Mouse (Mus musculus) intestine, postnatal 0 days (tissue): ENCODE data around the gene Mapkap1. TPM values are rescaled to one million over a fixed set of nuclear protein-coding genes. Genes with fewer than 3 reads are reported as not detected.

Experiments used
- ATAC-seq: fragments of 200-750 bp; cut with Nextera tagmentation; 2 replicates; pipeline ENCODE4 v1.8.0; 2017; ENCODE audit warnings: mild to moderate bottlenecking, moderate TSS enrichment, moderate library complexity
- H3K27ac ChIP-seq: fragments of 300-500 bp; sonication (generic); 2 replicates; pipeline ENCODE4 v1.5.1; 2014; ENCODE audit warnings: mild to moderate bottlenecking, low read depth, low read length, moderate library complexity
- H3K27me3 ChIP-seq: fragments of 300-500 bp; sonication (generic); replicated peaks from 2 replicates; pipeline ENCODE4 v1.6.1; 2014; ENCODE audit warnings: low read length, mixed read lengths; ENCODE audit not compliant: control insufficient read depth, insufficient read depth
- H3K36me3 ChIP-seq: fragments of 300-500 bp; sonication (generic); 2 replicates; pipeline ENCODE4 v1.6.1; 2014; ENCODE audit warnings: mild to moderate bottlenecking, moderate library complexity; ENCODE audit not compliant: control insufficient read depth, insufficient read depth
- H3K4me1 ChIP-seq: fragments of 300-500 bp; sonication (generic); replicated peaks from 2 replicates; pipeline ENCODE4 v1.6.1; 2014; ENCODE audit warnings: antibody characterized with exemption, low read length, mixed read lengths; ENCODE audit not compliant: control insufficient read depth, insufficient read depth
- H3K4me2 ChIP-seq: fragments of 300-500 bp; sonication (generic); replicated peaks from 2 replicates; pipeline ENCODE4 v1.6.1; 2014; ENCODE audit warnings: low read depth, mild to moderate bottlenecking, moderate library complexity
- H3K4me3 ChIP-seq: fragments of 300-500 bp; sonication (generic); 2 replicates; pipeline ENCODE4 v1.5.1; 2014; ENCODE audit warnings: low read depth, low read length
- H3K9ac ChIP-seq: fragments of 300-500 bp; sonication (generic); 2 replicates; pipeline ENCODE4 v1.6.1; 2014; ENCODE audit warnings: mild to moderate bottlenecking, low read depth, low read length
- H3K9me3 ChIP-seq: fragments of 300-500 bp; sonication (generic); 2 replicates; pipeline ENCODE4 v1.6.1; 2016; ENCODE audit warnings: mixed run types; ENCODE audit not compliant: control insufficient read depth
- CTCF ChIP-seq: sonication (generic); IDR thresholded peaks from 2 replicates; pipeline ENCODE4 v1.5.1; 2016; ENCODE audit warnings: low read depth, mild to moderate bottlenecking, control low read depth, antibody characterized with exemption, moderate library complexity
- WGBS: fragments of 180-500 bp; shearing (Covaris S2); extraction: QIAGEN DNeasy Blood & Tissue Kit; methylation state at CpG from one replicate; pipeline ENCODE4 v1.1.7; 2014; 5-methylcytosine and 5-hydroxymethylcytosine counted together
- polyA plus RNA-seq: library from polyadenylated mRNA; unstranded; fragments of >200 nt; fragmentation: Nextera tagmentation; extraction: Ambion mirVana; gene quantifications from 2 replicates; pipeline ENCODE4 v1.2.1, GENCODE M21; 2015

Mapkap1 gene
- polyA plus RNA-seq, 1 experiment from 2014 or later: 73.0 TPM

DNA sequence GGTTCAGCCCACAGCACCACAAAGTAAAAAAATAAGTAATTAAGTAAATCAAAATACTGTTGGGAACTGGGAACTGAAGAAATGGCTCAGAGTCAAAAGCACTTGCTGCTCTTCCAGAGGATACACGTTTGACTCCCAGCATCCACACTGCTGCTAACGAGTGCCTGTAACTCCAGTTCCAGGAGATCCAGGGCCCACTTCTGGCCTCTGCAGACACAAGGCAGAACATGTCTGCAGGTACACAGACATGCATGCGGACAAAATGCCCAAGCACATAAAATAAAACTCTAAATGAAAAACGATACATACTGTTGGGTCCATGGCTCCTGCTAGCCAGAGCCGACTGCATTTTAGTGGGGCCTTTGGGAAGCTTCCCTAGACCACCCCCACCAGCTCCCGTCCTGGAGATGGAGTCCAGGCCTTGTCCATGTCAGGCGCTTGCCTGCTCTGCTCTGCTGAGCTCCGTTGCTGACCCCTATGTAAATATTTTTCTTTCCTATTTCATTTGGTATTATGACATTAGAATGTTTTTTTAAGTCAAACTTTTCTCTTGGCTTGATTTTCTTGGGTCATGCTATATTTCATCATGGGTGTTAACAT, 185.9 kb downstream of the Mapkap1 start:
- WGBS: 71% methylated on average over 8 of the region's 8 CpGs
- no peak for TF ChIP-seq CTCF
- H3K4me3 ChIP-seq: no peak overlapping the region
- H3K27ac ChIP-seq: peak overlapping the region; percentile 37; the same call in 1 of the 2 replicates
- H3K4me1 ChIP-seq: no peaks in the 10 kb centered on the region
- no peak overlapping the region for H3K9ac ChIP-seq
- H3K4me2 ChIP-seq: no peak overlapping the region
- no peak for ATAC-seq
- no peaks in the 10 kb centered on the region for H3K9me3 ChIP-seq
- no peaks in the 10 kb centered on the region for H3K36me3 ChIP-seq
- no peaks in the 10 kb centered on the region for H3K27me3 ChIP-seq

DNA sequence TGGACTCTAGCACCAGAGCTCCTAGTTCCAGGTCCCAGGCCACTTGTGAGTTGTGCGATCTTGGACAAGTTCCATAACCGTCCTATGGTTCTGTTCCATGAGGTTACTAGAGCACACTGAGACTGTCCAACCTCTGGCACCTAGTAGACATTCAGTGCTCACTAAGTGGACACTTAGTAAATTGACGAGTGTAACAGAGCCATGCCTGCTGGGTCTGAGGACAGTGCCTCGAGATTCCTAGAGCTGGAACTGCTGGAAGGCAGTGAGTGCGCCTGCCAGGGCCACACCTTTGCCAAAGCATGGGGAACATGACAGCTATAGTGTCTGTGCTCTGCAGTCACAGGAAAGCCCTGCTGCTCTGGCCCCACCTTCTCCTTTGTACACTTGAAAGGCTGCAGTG, 187.4 kb downstream of the Mapkap1 start:
- Histone ChIP-seq H3K4me1 (no peaks in the 10 kb centered on the region), H3K36me3 (peaks cover 8% of the 10 kb centered on the region; the same call in 1 of the 2 replicates), H3K27ac (no peak overlapping the region), H3K9ac (no peak overlapping the region), H3K9me3 (no peaks in the 10 kb centered on the region), H3K4me2 (no peak overlapping the region), H3K27me3 (no peaks in the 10 kb centered on the region), H3K4me3 (no peak overlapping the region)
- WGBS: 81% methylated on average over 5 of the region's 5 CpGs
- TF ChIP-seq CTCF: no peak
- no peak for ATAC-seq

DNA sequence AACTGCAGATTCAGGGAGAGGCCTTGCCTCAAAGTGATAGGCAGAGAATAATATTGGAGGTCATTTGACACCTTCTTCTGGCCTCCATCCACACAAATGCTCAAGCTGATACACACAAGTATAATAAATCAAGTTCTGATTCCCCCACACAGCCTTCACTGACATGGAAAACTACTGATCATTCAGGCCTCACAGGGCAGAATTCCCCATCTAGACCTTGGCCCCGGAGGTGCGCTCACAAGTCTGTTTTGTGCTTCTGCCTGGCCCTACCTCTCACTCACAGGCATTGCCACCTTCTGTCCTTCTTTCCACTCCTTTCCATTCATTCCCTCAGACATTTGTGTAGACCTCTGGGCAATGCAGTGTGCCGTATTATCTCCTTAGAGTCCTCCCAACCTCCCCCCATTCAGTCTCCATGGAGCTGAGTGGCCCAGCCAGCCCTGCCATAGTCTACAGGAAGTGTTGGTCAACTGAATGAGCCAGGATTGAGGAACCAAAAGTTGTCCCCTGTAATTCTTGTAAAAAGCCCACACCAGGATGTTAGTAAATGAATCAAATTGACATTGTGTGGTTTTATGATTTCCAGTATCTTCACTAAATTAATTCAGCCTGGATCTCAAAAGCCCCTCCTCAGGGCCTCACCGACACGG, 193.2 kb downstream of the Mapkap1 start:
- no peak overlapping the region for H3K9ac ChIP-seq
- H3K4me3 ChIP-seq: no peak overlapping the region
- H3K4me1 ChIP-seq: 0 out of 2 replicates have a peak, but pooled peaks cover 4% of the 10 kb centered on the region
- no peak overlapping the region for H3K4me2 ChIP-seq
- H3K27ac ChIP-seq: no peak overlapping the region
- 79% methylated on average over 5 of the region's 5 CpGs for WGBS
- no peak for TF ChIP-seq CTCF
- peaks cover 13% of the 10 kb centered on the region; the same call in 1 of the 2 replicates for H3K36me3 ChIP-seq
- no peak for ATAC-seq
- H3K27me3 ChIP-seq: no peaks in the 10 kb centered on the region
- no peaks in the 10 kb centered on the region for H3K9me3 ChIP-seq

DNA sequence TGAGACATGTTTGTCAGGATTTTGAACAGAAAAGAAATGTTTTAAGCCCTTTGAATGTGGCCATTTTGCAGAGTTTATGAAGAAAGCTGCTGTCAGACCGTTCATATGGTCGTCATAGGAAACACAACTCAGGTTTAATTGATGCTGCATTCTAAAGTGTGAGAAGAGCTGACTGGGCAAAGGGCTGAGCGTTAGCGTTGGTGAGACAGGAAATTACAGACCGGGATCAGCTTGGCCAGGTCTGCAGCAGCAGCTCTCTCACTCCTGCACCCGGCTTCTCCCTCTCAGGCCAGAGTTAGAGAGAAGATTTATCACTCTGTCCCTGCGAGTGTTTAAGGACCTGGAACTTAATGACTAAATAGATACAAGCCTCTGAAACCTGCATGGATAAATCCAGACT, 194.2 kb downstream of the Mapkap1 start:
- Histone ChIP-seq H3K4me2 (no peak overlapping the region), H3K9ac (no peak overlapping the region), H3K4me3 (no peak overlapping the region), H3K36me3 (peaks cover 13% of the 10 kb centered on the region; the same call in 1 of the 2 replicates), H3K9me3 (no peaks in the 10 kb centered on the region), H3K27ac (no peak overlapping the region), H3K4me1 (0 out of 2 replicates have a peak, but pooled peaks cover 4% of the 10 kb centered on the region), H3K27me3 (no peaks in the 10 kb centered on the region)
- 30% methylated on average over 7 of the region's 7 CpGs for WGBS
- no peak for ATAC-seq
- no peak for TF ChIP-seq CTCF

DNA sequence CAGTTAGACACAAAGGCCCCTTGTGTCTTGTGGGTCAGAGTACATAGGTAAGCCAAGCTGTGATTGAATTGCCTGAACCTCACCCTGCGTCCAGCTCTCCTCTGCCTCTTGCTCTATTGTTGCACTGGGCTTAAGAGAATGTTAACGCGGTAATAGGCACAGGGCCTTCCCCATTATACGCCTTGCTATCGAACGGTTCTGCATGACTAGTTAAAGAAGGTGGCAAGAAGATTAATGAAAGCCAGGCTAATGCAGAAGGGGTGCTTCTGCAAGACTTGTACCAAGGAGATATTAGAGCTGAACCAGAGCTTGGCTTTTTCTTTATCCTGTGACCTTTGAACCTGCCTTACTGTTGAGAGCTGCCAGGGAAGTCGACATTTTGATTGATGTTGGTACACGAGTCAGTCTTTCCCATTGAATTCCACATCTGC, 195.6 kb downstream of the Mapkap1 start:
- Histone ChIP-seq H3K9me3 (no peaks in the 10 kb centered on the region), H3K27ac (no peak overlapping the region), H3K4me2 (no peak overlapping the region), H3K4me3 (no peak overlapping the region), H3K27me3 (no peaks in the 10 kb centered on the region), H3K36me3 (peaks cover 15% of the 10 kb centered on the region; the same call in 1 of the 2 replicates), H3K4me1 (0 out of 2 replicates have a peak, but pooled peaks cover 4% of the 10 kb centered on the region), H3K9ac (no peak overlapping the region)
- no peak for TF ChIP-seq CTCF
- ATAC-seq: peak; percentile 43; the same call in 1 of the 2 replicates
- 30% methylated on average over 8 of the region's 8 CpGs for WGBS

DNA sequence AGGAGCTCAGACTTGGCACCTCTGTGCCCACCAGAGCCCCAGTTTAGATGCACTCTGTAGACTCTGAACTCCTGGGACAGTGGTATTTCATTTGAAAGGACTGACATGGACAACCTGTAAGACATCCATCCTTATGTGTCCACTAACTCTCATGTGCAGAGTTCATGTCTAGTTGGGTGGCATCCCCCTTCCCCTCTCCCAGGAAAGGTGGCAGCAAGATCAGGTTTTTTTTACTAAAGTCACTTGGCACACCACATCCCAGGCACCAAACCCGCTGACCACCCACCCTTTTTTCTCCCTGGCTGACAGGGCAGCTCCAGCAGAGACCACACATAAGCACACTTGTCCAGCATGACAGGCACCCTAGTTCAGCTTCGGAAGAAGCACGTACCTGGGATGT, 196.3 kb downstream of the Mapkap1 start:
- Histone ChIP-seq H3K27ac (no peak overlapping the region), H3K9me3 (no peaks in the 10 kb centered on the region), H3K9ac (no peak overlapping the region), H3K4me1 (0 out of 2 replicates have a peak, but pooled peaks cover 4% of the 10 kb centered on the region), H3K4me3 (no peak overlapping the region), H3K27me3 (no peaks in the 10 kb centered on the region), H3K36me3 (peaks cover 15% of the 10 kb centered on the region; the same call in 1 of the 2 replicates), H3K4me2 (no peak overlapping the region)
- no peak for TF ChIP-seq CTCF
- WGBS: 92% methylated on average over 3 of the region's 3 CpGs
- no peak for ATAC-seq
